Mouse (Mus musculus) forebrain, embryonic 15.5 days (tissue): ENCODE data around the gene Pnmal2. TPM values are rescaled to one million over a fixed set of nuclear protein-coding genes. Genes with fewer than 3 reads are reported as not detected.

Experiments
- ATAC-seq: fragments of 200-750 bp; cut with Nextera tagmentation; replicated peaks from 2 replicates; pipeline ENCODE4 v1.8.0; 2017; ENCODE audit warnings: mild to moderate bottlenecking, moderate TSS enrichment, moderate library complexity
- H3K27ac ChIP-seq: fragments of 300-500 bp; sonication (generic); replicated peaks from 2 replicates; pipeline ENCODE4 v1.5.1; 2015; ENCODE audit warnings: mild to moderate bottlenecking, inconsistent platforms
- H3K27me3 ChIP-seq: fragments of 300-500 bp; sonication (generic); 2 replicates; pipeline ENCODE4 v1.6.1; 2015; ENCODE audit warnings: inconsistent platforms
- H3K36me3 ChIP-seq: fragments of 300-500 bp; sonication (generic); 2 replicates; pipeline ENCODE4 v1.6.1; 2015; ENCODE audit warnings: mild to moderate bottlenecking, inconsistent platforms
- H3K4me1 ChIP-seq: fragments of 300-500 bp; sonication (generic); 2 replicates; pipeline ENCODE4 v1.6.1; 2015; ENCODE audit warnings: inconsistent platforms
- H3K4me2 ChIP-seq: fragments of 300-500 bp; sonication (generic); replicated peaks from 2 replicates; pipeline ENCODE4 v1.6.1; 2015; ENCODE audit warnings: mild to moderate bottlenecking, inconsistent platforms
- H3K4me3 ChIP-seq: fragments of 300-500 bp; sonication (generic); 2 replicates; pipeline ENCODE4 v1.5.1; 2015; ENCODE audit warnings: mild to moderate bottlenecking, inconsistent platforms
- H3K9ac ChIP-seq: fragments of 300-500 bp; sonication (generic); replicated peaks from 2 replicates; pipeline ENCODE4 v1.6.1; 2015; ENCODE audit warnings: mild to moderate bottlenecking, inconsistent platforms
- H3K9me3 ChIP-seq: fragments of 300-500 bp; sonication (generic); 2 replicates; pipeline ENCODE4 v1.6.1; 2016; ENCODE audit warnings: inconsistent platforms
- WGBS: fragments of 180-500 bp; shearing (Covaris S2); methylation state at CpG from one replicate; pipeline ENCODE4 v1.1.7; 2015; ENCODE audit warnings: mixed read lengths; 5-methylcytosine and 5-hydroxymethylcytosine counted together
- polyA plus RNA-seq: library from polyadenylated mRNA; unstranded; fragments of >200 nt; fragmentation: Nextera tagmentation; extraction: Ambion mirVana; gene quantifications from 2 replicates; pipeline ENCODE4 v1.2.1, GENCODE M21; 2015

Gene Pnmal2
- polyA plus RNA-seq, 1 experiment from 2014 or later, result 102 TPM

- H3K4me2 ChIP-seq, result no peak overlapping the region
- H3K27ac ChIP-seq, result no peak overlapping the region
- no peak for ATAC-seq
- H3K36me3 ChIP-seq, result no peaks in the 10 kb centered on the region
- no peak overlapping the region for H3K4me3 ChIP-seq
- H3K9ac ChIP-seq, result no peak overlapping the region
- peaks cover 26% of the 10 kb centered on the region for H3K4me1 ChIP-seq
- 75% methylated on average over 5 of the region's 6 CpGs for WGBS
- no peaks in the 10 kb centered on the region for H3K9me3 ChIP-seq
- H3K27me3 ChIP-seq, result no peaks in the 10 kb centered on the region
These were observed 33.7 kb downstream of the Pnmal2 start for GRCm38 (mm10) chr7:16978173-16978572.

DNA sequence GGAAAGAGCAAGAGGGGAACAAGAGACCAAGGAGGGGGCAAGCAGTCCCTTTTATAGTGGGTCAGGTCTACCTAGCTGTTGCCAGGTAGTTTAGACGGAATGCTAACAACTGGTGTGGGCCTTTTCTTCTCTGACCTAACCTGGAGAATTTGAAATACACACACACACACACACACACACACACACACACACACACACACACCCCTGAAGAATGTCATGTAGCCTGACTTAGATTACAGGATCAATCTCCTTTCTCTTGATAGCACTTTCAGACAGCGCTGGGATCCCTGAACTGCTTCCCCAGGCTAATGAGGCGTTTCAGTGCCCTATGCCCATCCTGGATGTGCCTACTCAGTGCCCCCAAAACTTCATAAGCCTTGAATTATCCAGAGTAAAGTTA lies 34.1 kb downstream of the Pnmal2 start:
- Histone ChIP-seq H3K27ac (no peak overlapping the region), H3K27me3 (no peaks in the 10 kb centered on the region), H3K36me3 (no peaks in the 10 kb centered on the region), H3K4me2 (no peak overlapping the region), H3K4me1 (peaks cover 31% of the 10 kb centered on the region), H3K9ac (no peak overlapping the region), H3K4me3 (no peak overlapping the region), H3K9me3 (no peaks in the 10 kb centered on the region)
- ATAC-seq, result no peak
- WGBS, result 91% methylated on average over 3 of the region's 3 CpGs

DNA sequence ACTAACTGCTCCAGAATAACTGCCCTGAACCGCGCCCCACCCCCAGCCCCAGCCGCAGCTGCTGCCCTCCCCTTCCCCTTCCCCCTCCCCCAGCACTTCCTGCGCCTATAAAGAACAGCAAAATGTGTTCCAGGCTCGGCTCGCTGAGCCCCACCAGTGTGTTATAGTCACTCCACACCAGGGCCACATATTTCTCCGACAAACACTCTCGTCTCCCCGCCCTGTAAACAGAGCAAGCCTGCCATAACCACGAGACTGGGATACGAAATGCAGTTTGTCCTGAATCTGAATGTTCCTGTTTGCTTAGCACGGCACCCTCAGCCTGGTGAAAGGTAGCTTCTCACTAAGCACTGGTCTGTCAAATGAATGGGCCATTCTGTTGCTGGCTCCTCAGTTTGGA lies 35.9 kb downstream of the Pnmal2 start:
- Histone ChIP-seq H3K36me3 (no peaks in the 10 kb centered on the region), H3K4me3 (peak overlapping the region; percentile 21; the same call in 1 of the 2 replicates), H3K9me3 (no peaks in the 10 kb centered on the region), H3K27ac (peak overlapping the region; percentile 66), H3K27me3 (no peaks in the 10 kb centered on the region), H3K4me1 (peaks cover 43% of the 10 kb centered on the region), H3K4me2 (peak overlapping the region; percentile 35), H3K9ac (0 out of 2 replicates have a peak overlapping the region, but pooled peaks have one; percentile 29)
- ATAC-seq, result no peak
- 7% methylated on average over 12 of the region's 12 CpGs for WGBS

DNA sequence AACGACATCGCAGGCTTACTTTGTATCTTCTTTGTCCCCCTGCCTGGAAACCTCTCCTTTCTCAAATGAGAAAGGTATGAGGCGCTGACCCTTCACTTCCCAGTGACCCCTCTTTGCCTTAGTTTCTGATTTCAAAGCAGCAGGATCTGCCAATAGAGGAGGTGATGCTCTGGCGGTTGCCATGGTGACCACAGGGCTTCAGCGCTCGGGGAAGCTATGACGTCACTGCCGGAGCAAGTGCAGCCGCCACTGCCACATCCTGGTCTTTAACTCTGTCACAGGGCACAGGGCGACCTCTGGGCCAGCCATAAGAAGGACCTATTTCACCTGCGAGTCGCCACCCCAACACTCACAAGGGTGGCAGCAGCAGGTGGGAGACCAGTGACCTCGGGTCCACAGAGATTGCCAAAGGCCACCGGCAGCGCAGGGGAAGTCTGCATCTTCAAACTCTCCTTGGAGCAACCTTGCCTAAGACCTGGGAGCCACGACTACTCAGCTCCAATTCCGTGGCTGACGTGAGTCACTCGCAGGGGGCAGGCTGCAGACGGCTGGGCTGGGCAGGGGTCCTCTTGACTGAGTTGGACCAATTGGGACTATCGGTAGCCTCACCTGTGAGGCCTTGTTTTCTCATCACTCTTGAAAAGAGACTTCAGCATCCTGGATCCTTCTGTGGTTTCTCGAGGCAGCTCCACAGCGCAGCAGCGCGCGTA lies 38.5 kb downstream of the Pnmal2 start, which contains the start of gene Gm42372:
TSS of gene Gm42372 (plus strand) at position 228 of the 710 bp plus-strand sequence.
- Histone ChIP-seq H3K9ac (peak within 1 kb of the TSS; percentile 50), H3K27ac (peak within 1 kb of the TSS; percentile 73), H3K4me3 (peak within 1 kb of the TSS; percentile 50), H3K4me1 (peaks cover 52% of the 10 kb centered on the region), H3K9me3 (no peaks in the 10 kb centered on the region), H3K4me2 (peak within 1 kb of the TSS; percentile 76), H3K36me3 (no peaks in the 10 kb centered on the region), H3K27me3 (no peaks in the 10 kb centered on the region)
- ATAC-seq, result peak; percentile 80
- WGBS, result 18% methylated on average over 26 of the region's 26 CpGs

DNA sequence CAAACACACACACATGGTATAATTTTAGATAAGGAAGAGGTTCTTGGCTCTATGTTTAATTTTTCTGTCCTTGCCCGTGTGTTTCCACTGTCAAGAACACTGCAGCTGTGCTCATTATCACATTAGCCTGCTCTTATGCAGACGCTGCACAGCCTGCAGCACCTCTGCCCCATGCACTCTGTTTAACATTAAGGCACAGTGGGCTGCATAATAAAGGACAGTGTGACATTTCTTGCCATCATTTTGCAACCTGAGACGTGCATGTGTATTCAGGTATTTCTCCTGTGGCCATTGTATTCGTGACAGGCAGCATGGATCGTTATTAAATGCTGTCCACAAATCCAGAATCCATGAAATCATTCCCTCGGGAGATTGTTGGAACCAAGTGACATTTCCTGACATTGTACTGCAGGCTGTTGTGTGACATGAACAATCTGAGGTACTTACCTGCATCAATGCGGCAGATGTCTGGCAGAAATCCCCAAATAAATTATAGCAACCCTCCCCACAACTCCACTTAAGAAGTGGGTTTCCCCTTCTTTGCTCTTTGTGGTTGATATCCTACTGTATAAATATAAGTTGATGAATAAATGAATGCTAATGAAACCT lies 43.2 kb downstream of the Pnmal2 start:
- Histone ChIP-seq H3K4me1 (peaks cover 55% of the 10 kb centered on the region), H3K9ac (no peak overlapping the region), H3K4me2 (no peak overlapping the region), H3K4me3 (no peak overlapping the region), H3K27me3 (no peaks in the 10 kb centered on the region), H3K36me3 (no peaks in the 10 kb centered on the region), H3K9me3 (no peaks in the 10 kb centered on the region), H3K27ac (peak overlapping the region; percentile 69)
- ATAC-seq, result no peak
- 25% methylated on average over 7 of the region's 7 CpGs for WGBS

GRCm38 (mm10) chr7:16988405-16988804 lies 43.9 kb downstream of the Pnmal2 start:
- no peak overlapping the region for H3K9ac ChIP-seq
- no peak overlapping the region for H3K4me2 ChIP-seq
- peak overlapping the region; percentile 69 for H3K27ac ChIP-seq
- no peak for ATAC-seq
- no peak overlapping the region for H3K4me3 ChIP-seq
- no peaks in the 10 kb centered on the region for H3K27me3 ChIP-seq
- no peaks in the 10 kb centered on the region for H3K36me3 ChIP-seq
- peaks cover 49% of the 10 kb centered on the region for H3K4me1 ChIP-seq
- WGBS, result 19% methylated on average over 3 of the region's 3 CpGs
- no peaks in the 10 kb centered on the region for H3K9me3 ChIP-seq

DNA sequence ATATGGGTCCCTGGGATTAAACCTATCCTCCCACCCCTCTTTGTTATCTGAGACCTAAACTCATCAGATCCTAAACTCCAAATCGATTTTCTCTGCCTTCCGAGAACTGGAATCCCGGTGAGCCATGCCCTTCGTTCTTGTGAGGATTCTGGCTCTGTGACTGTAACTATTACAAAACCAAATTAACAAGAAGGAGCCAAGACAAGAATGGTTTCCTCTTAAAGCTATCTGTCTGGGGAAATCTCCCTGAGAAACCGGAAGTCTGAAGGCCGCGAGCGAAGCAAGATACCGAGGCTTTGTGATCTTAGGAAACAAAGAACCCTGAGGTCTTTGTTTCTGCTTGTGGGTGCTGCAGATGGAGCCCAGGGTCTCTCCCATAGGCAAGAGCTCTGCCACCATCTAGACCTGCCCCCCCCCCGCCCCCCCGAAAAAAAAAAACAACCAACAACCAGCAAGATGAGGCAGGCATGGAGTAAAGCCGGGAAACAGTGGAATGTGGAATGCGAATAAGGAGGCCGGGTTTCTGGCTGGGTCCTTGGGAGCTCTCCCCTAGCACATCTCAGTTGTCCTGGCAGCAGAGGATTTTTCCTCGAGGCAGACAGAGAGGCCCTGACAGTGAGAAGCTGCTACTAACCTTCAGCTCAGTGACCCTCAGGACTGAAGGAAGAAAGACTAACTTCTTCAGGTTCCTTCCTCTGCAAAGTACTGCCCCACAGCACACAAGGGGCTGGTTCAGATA lies 45.7 kb downstream of the Pnmal2 start:
- Histone ChIP-seq H3K9ac (no peak overlapping the region), H3K27ac (peak overlapping the region; percentile 33), H3K4me1 (peaks cover 55% of the 10 kb centered on the region), H3K4me3 (no peak overlapping the region), H3K27me3 (no peaks in the 10 kb centered on the region), H3K4me2 (no peak overlapping the region), H3K36me3 (no peaks in the 10 kb centered on the region), H3K9me3 (no peaks in the 10 kb centered on the region)
- ATAC-seq, result no peak
- WGBS, result 32% methylated on average over 15 of the region's 15 CpGs

DNA sequence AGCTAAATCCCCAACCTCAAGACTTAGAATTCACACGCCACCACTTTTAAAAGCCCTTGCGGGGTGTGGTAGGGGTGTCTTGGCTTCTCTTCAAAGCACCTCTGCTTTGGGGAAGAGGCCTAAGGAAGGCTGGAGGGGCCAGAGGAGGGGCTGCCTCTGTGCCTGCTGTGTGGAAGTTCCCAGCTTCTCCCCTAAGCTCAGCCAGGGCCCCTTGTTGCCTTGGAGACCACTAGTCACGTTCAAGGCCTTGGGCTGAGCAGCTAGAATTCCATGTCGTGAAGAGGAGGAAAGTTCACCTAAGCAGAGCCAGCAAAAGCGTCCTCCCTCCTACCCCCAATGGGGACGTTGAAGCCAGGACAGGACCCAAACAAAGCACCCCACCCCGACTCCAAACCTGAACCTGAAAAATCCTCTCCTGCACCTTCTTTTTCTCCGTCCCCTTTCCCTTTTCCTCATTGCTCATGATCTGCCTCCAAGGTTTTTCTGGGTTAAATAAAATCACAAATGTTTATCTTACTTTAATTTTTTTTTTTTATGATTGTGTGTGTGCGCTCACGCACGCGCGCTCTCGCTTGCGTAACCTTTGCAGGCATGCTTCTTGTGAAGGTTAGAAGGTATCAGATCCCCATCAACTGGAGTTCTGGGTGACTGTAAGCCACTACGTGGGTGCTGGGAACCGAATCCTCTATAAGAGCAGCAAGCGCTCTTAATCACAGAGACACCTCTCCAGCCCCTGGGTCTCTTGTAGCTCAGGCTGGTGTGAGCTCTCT lies 47.4 kb downstream of the Pnmal2 start:
- H3K4me1 ChIP-seq, result peaks cover 53% of the 10 kb centered on the region
- peak overlapping the region; percentile 57 for H3K27ac ChIP-seq
- ATAC-seq, result peak; percentile 51; the same call in 1 of the 2 replicates
- H3K9ac ChIP-seq, result no peak overlapping the region
- 48% methylated on average over 18 of the region's 18 CpGs for WGBS
- no peak overlapping the region for H3K4me3 ChIP-seq
- H3K4me2 ChIP-seq, result no peak overlapping the region
- H3K27me3 ChIP-seq, result no peaks in the 10 kb centered on the region
- no peaks in the 10 kb centered on the region for H3K9me3 ChIP-seq
- no peaks in the 10 kb centered on the region for H3K36me3 ChIP-seq

DNA sequence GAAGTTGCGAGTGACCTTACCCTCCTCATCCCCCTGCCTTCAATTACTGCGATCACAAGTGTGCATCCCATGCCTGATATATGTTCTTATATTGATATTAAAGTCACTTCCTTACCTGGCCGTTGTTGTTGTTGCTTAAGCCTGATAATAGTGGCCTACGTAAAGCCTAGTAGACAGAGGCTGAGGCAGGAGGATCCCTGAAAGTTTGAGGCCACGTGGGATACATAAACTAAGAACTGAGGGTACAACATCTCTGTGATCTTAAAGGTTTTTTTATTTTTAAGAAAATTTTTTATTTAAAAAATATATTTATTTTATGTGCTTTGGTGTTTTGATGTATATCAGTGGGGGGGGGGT lies 47.9 kb downstream of the Pnmal2 start, which contains the start of gene Ccdc8:
TSS of gene Ccdc8 (plus strand) at position 258 of the 357 bp plus-strand sequence.
- no peak for ATAC-seq
- no peaks in the 10 kb centered on the region for H3K9me3 ChIP-seq
- H3K9ac ChIP-seq, result 0 out of 2 replicates have a peak within 1 kb of the TSS, but pooled peaks have one; percentile 44
- 93% methylated on average over 5 of the region's 5 CpGs for WGBS
- H3K4me3 ChIP-seq, result peak within 1 kb of the TSS; percentile 41
- H3K4me1 ChIP-seq, result peaks cover 50% of the 10 kb centered on the region
- no peaks in the 10 kb centered on the region for H3K36me3 ChIP-seq
- H3K27ac ChIP-seq, result peak within 1 kb of the TSS; percentile 57
- H3K4me2 ChIP-seq, result peak within 1 kb of the TSS; percentile 48
- H3K27me3 ChIP-seq, result no peaks in the 10 kb centered on the region

GRCm38 (mm10) chr7:16993651-16994399 lies 49.3 kb downstream of the Pnmal2 start:
- ATAC-seq, result peak; percentile 88
- peak overlapping the region; percentile 48 for H3K4me2 ChIP-seq
- peak overlapping the region; percentile 41 for H3K4me3 ChIP-seq
- H3K27me3 ChIP-seq, result no peaks in the 10 kb centered on the region
- H3K9me3 ChIP-seq, result no peaks in the 10 kb centered on the region
- peaks cover 38% of the 10 kb centered on the region for H3K4me1 ChIP-seq
- H3K9ac ChIP-seq, result peak overlapping the region; percentile 44
- H3K27ac ChIP-seq, result peak overlapping the region; percentile 57
- 3% methylated on average over 27 of the region's 27 CpGs for WGBS
- H3K36me3 ChIP-seq, result no peaks in the 10 kb centered on the region

GRCm38 (mm10) chr7:16994400-16994799 lies 49.9 kb downstream of the Pnmal2 start:
- no peaks in the 10 kb centered on the region for H3K27me3 ChIP-seq
- H3K9ac ChIP-seq, result peak overlapping the region; percentile 44
- WGBS, result 7% methylated on average over 20 of the region's 20 CpGs
- H3K4me2 ChIP-seq, result peak overlapping the region; percentile 48
- no peaks in the 10 kb centered on the region for H3K9me3 ChIP-seq
- peaks cover 41% of the 10 kb centered on the region for H3K4me1 ChIP-seq
- ATAC-seq, result no peak
- peak overlapping the region; percentile 57 for H3K27ac ChIP-seq
- H3K4me3 ChIP-seq, result peak overlapping the region; percentile 41
- H3K36me3 ChIP-seq, result no peaks in the 10 kb centered on the region
